Mouse (Mus musculus): Measurements from ENCODE around the gene Aaed1. TPM values are rescaled to one million over a fixed set of nuclear protein-coding genes. Genes with fewer than 3 reads are reported as not detected.
A peak's percentile ranks its signal among the peaks of the same experiment; 100 is the strongest.
"Not testable (repeated sequence)": the region's sequence is repeated elsewhere in the genome, so short reads cannot be mapped to it uniquely, and the experiment has no call there.

Aaed1 gene
- polyA plus RNA-seq, 1 experiment from 2014 or later: 21.4 TPM

DNA sequence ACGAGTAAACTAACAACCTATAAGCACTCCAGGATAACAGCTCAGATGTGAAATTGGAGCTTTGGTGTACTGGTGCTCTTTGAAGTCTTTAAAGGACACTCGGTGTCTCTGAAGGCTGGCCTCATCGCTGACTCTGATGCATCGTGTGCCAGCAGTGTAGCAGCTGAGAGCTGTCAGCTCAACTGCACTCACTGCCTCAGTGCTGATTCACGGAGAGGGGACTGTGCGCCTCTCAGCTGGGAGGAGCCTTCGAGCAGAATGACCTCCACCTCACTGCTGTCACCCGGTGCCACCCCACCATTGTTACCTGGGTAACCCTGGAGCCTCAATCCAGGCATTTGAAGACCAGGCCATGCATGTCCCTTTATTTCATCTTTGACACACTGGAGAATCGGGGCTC lies 45.4 kb downstream of the Aaed1 start:
- Histone ChIP-seq H3K4me1 (ENCODE audit: control insufficient read depth, insufficient read depth, low read length) (no peaks in the 10 kb centered on the region), H3K27me3 (ENCODE audit: control insufficient read depth, insufficient read depth, low read length) (no peaks in the 10 kb centered on the region), H3K4me3 (ENCODE audit: low read depth, low read length) (no peak overlapping the region), H3K4me2 (no peak overlapping the region), H3K9ac (ENCODE audit: low read length) (no peak overlapping the region), H3K27ac (ENCODE audit: low read depth, low read length) (no peak overlapping the region), H3K9me3 (ENCODE audit: control insufficient read depth, low read length) (no peaks in the 10 kb centered on the region), H3K36me3 (ENCODE audit: control insufficient read depth, insufficient read depth, low read length) (no peaks in the 10 kb centered on the region)
- 0 out of 2 replicates have a peak, but pooled peaks have one; percentile 46 for ATAC-seq (ENCODE audit: low FRiP score)
- 15% methylated on average over 9 of the region's 9 CpGs for WGBS
- DNase-seq (ENCODE audit: low spot score, missing footprints): peak; percentile 78

DNA sequence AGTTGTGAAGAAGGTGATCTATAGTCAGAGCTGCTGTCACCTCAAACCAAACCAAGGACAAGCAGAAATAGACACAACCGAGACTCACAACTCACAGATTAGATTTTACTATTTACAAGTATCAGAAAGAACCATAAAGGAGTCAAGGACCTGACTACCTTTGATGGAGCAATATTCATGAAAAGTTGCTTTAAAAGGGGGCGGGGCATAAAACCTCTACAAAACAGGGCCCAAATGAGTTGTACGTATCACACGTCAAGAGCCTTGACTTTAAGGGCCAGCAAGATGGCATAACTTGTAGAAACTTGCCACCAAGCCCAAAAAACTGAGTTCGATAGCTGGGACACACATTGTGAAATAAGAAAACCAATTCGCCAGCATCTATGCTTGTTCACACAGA lies 47.9 kb downstream of the Aaed1 start:
- no peak overlapping the region for H3K9ac ChIP-seq (ENCODE audit: low read length)
- DNase-seq (ENCODE audit: low spot score, missing footprints) (no peak), ATAC-seq (ENCODE audit: low FRiP score) (no peak)
- H3K36me3 ChIP-seq (ENCODE audit: control insufficient read depth, insufficient read depth, low read length): no peaks in the 10 kb centered on the region
- no peaks in the 10 kb centered on the region for H3K27me3 ChIP-seq (ENCODE audit: control insufficient read depth, insufficient read depth, low read length)
- H3K4me3 ChIP-seq (ENCODE audit: low read depth, low read length): no peak overlapping the region
- H3K4me2 ChIP-seq: no peak overlapping the region
- H3K4me1 ChIP-seq (ENCODE audit: control insufficient read depth, insufficient read depth, low read length): no peaks in the 10 kb centered on the region
- H3K9me3 ChIP-seq (ENCODE audit: control insufficient read depth, low read length): no peaks in the 10 kb centered on the region
- no peak overlapping the region for H3K27ac ChIP-seq (ENCODE audit: low read depth, low read length)
- WGBS: 95% methylated on average over 6 of the region's 6 CpGs

DNA sequence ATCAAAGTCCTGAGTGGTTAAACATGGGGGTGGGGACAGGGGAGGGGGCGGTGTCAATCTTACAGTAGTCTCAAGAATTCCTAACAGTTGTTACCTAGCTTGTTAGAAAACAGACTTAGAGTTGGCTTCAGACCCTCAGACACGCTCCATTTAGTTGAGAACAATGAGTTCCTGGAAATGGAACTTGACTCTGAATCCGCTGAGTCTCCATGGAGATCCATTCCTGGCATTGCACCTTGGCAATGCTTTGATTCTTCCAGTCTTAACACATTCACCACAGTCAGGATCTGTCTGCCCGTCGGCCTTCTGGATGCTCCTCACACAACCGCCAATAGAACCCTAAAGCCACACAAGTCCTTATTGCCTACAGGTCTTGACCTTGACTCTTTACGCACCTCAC lies 52.6 kb downstream of the Aaed1 start:
- 85% methylated on average over 7 of the region's 7 CpGs for WGBS
- Histone ChIP-seq H3K9me3 (ENCODE audit: control insufficient read depth, low read length) (no peaks in the 10 kb centered on the region), H3K36me3 (ENCODE audit: control insufficient read depth, insufficient read depth, low read length) (no peaks in the 10 kb centered on the region), H3K4me2 (no peak overlapping the region), H3K4me3 (ENCODE audit: low read depth, low read length) (no peak overlapping the region), H3K27ac (ENCODE audit: low read depth, low read length) (no peak overlapping the region), H3K27me3 (ENCODE audit: control insufficient read depth, insufficient read depth, low read length) (no peaks in the 10 kb centered on the region; the same call in 1 of the 2 replicates), H3K9ac (ENCODE audit: low read length) (no peak overlapping the region), H3K4me1 (ENCODE audit: control insufficient read depth, insufficient read depth, low read length) (no peaks in the 10 kb centered on the region)
- ATAC-seq (ENCODE audit: low FRiP score) (no peak), DNase-seq (ENCODE audit: low spot score, missing footprints) (no peak)

DNA sequence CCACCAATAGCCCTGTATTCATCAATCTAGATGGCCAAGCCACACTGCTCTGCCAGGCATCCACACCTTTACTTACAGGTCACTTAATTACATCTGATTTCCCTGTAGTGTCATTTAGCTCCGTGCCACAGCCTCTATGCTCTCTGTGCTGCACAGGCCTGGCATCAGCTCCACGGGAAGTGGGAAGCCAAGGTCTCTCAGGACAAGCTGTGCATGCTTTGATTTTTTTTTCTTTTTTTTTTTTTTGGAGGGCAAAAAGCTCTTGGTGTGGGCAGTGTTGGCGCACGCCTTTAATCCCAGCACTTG lies 54.0 kb downstream of the Aaed1 start:
- no peak overlapping the region for H3K4me2 ChIP-seq
- H3K9me3 ChIP-seq (ENCODE audit: control insufficient read depth, low read length): no peaks in the 10 kb centered on the region
- no peak overlapping the region for H3K27ac ChIP-seq (ENCODE audit: low read depth, low read length)
- ATAC-seq (ENCODE audit: low FRiP score) (no peak), DNase-seq (ENCODE audit: low spot score, missing footprints) (no peak)
- no peaks in the 10 kb centered on the region for H3K36me3 ChIP-seq (ENCODE audit: control insufficient read depth, insufficient read depth, low read length)
- no peak overlapping the region for H3K4me3 ChIP-seq (ENCODE audit: low read depth, low read length)
- 67% methylated on average over 4 of the region's 4 CpGs for WGBS
- no peaks in the 10 kb centered on the region; the same call in 1 of the 2 replicates for H3K27me3 ChIP-seq (ENCODE audit: control insufficient read depth, insufficient read depth, low read length)
- H3K4me1 ChIP-seq (ENCODE audit: control insufficient read depth, insufficient read depth, low read length): no peaks in the 10 kb centered on the region
- no peak overlapping the region for H3K9ac ChIP-seq (ENCODE audit: low read length)

DNA sequence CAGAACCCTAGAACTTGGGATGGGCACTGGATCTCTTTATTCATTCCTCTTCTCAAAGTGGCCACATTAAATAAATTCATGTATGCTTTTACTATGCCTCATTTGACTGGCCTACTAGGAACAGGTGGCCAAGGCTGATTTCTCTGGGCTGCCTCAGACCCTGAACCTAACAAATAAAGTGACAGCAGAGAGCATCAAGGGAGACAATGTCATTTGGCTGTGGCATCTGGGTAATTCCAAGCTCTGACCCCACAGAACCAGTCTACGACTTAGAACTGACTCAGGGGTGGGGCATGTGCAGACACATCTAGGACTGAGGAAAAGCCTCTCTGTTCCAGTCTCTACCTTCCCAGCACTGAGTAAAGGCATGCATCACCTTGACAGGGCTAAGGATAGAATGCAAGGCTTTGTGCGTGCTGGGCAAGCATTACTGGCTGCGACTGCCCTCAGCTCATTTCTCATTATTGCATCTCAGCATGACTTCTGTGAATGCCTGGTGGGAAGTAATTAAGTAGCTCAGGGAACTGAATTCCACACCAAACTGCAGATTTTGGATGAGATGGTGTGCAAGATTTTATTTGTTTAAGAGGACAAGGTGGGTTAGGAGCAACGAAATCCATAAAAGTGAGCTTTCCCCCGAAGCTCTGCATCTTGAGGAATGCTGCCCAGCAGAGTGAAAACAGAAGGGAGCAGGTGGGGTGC lies 54.5 kb downstream of the Aaed1 start:
- no peaks in the 10 kb centered on the region; the same call in 1 of the 2 replicates for H3K27me3 ChIP-seq (ENCODE audit: control insufficient read depth, insufficient read depth, low read length)
- no peak overlapping the region for H3K27ac ChIP-seq (ENCODE audit: low read depth, low read length)
- peak; percentile 68 for DNase-seq (ENCODE audit: low spot score, missing footprints)
- ATAC-seq (ENCODE audit: low FRiP score): no peak
- WGBS: 18% methylated on average over 5 of the region's 5 CpGs
- H3K9me3 ChIP-seq (ENCODE audit: control insufficient read depth, low read length): no peaks in the 10 kb centered on the region
- no peak overlapping the region for H3K4me3 ChIP-seq (ENCODE audit: low read depth, low read length)
- H3K9ac ChIP-seq (ENCODE audit: low read length): no peak overlapping the region
- H3K4me2 ChIP-seq: no peak overlapping the region
- no peaks in the 10 kb centered on the region for H3K4me1 ChIP-seq (ENCODE audit: control insufficient read depth, insufficient read depth, low read length)
- no peaks in the 10 kb centered on the region for H3K36me3 ChIP-seq (ENCODE audit: control insufficient read depth, insufficient read depth, low read length)

DNA sequence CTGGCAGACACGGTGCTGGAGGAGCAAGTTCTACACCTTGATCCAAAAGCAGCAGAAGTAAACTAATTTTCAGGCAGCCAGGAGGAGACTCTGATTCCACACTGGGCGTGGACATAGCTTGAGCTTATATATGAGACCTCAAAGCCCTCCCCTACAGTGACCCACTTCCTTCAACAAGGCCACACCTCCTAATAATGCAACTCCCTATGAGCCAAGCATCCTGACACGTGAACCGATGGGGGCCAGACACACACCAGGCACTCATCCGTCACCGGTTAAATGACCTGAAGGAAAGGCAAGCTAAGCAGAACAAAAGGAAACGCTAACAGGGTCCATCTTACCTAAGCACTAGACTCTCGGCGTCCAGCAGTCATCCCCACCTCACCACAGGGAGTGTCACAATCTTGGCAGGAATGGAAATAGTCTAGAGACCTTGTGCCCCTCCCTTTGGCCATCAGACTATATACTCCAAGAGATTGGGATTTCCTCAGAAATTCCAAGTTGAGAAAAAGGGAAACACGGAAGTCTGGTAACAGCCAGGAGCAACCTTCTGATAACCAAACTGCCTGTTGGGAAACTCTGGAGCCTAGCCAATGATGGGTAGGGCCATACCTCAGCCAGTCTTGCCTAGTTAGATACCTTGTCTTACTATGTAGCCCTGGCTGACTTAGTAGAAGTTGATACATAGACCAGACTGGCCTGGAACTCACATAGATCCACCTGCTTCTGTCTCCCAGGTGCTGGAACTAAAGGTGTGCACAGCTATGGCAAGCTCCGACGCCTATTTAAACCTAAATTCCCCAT lies 55.3 kb downstream of the Aaed1 start:
- 84% methylated on average over 12 of the region's 12 CpGs for WGBS
- no peaks in the 10 kb centered on the region for H3K9me3 ChIP-seq (ENCODE audit: control insufficient read depth, low read length)
- ATAC-seq (ENCODE audit: low FRiP score) (no peak), DNase-seq (ENCODE audit: low spot score, missing footprints) (peak; percentile 75)
- H3K4me3 ChIP-seq (ENCODE audit: low read depth, low read length): no peak overlapping the region
- no peaks in the 10 kb centered on the region; the same call in 1 of the 2 replicates for H3K27me3 ChIP-seq (ENCODE audit: control insufficient read depth, insufficient read depth, low read length)
- H3K4me2 ChIP-seq: no peak overlapping the region
- H3K4me1 ChIP-seq (ENCODE audit: control insufficient read depth, insufficient read depth, low read length): no peaks in the 10 kb centered on the region
- no peak overlapping the region for H3K9ac ChIP-seq (ENCODE audit: low read length)
- H3K36me3 ChIP-seq (ENCODE audit: control insufficient read depth, insufficient read depth, low read length): no peaks in the 10 kb centered on the region
- no peak overlapping the region for H3K27ac ChIP-seq (ENCODE audit: low read depth, low read length)

DNA sequence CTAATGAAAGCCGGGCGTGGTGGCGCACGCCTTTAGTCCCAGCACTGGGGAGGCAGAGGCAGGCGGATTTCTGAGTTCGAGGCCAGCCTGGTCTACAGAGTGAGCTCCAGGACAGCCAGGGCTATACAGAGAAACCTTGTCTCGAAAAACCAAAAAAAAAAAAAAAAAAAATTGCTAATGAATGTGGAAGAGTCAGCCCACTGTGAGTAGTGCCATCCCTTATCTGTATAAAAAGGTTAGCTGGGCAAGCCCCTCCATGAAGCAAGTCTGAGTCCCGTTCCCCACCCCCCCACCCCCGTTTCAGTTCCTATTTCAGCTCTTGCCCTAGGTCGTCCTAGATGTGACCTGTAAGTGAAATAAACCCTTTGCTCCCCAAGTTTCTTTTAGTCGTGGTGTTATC lies 58.3 kb downstream of the Aaed1 start:
- H3K4me3 ChIP-seq (ENCODE audit: low read depth, low read length); H3K36me3 ChIP-seq (ENCODE audit: control insufficient read depth, insufficient read depth, low read length); H3K4me1 ChIP-seq (ENCODE audit: control insufficient read depth, insufficient read depth, low read length); H3K4me2 ChIP-seq; ATAC-seq (ENCODE audit: low FRiP score); DNase-seq (ENCODE audit: low spot score, missing footprints); H3K9me3 ChIP-seq (ENCODE audit: control insufficient read depth, low read length); H3K27ac ChIP-seq (ENCODE audit: low read depth, low read length); H3K9ac ChIP-seq (ENCODE audit: low read length); H3K27me3 ChIP-seq (ENCODE audit: control insufficient read depth, insufficient read depth, low read length): not testable (repeated sequence)
- 91% methylated on average over 10 of the region's 11 CpGs for WGBS

DNA sequence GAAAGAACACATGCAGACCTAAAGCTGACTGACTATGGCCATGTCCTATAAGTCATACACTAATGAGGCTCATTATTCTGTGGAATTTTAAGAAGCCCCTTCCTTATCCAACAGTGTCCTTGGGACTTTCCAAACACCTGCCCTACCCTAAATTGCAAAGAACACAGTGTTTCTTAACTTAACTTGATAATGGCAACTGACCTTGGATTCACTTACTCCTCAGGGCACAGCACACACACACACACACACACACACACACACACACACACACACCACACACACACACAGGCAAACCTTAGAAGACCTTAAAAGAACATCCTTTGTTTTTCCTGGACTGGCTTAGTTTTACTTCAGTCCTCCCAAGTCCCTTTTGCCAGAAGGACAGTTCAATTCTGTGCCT lies 58.8 kb downstream of the Aaed1 start:
- no peak overlapping the region for H3K27ac ChIP-seq (ENCODE audit: low read depth, low read length)
- H3K4me1 ChIP-seq (ENCODE audit: control insufficient read depth, insufficient read depth, low read length): 0 out of 2 replicates have a peak, but pooled peaks cover 2% of the 10 kb centered on the region
- H3K36me3 ChIP-seq (ENCODE audit: control insufficient read depth, insufficient read depth, low read length): no peaks in the 10 kb centered on the region
- no peaks in the 10 kb centered on the region; the same call in 1 of the 2 replicates for H3K27me3 ChIP-seq (ENCODE audit: control insufficient read depth, insufficient read depth, low read length)
- no peak overlapping the region for H3K4me3 ChIP-seq (ENCODE audit: low read depth, low read length)
- H3K9me3 ChIP-seq (ENCODE audit: control insufficient read depth, low read length): no peaks in the 10 kb centered on the region
- DNase-seq (ENCODE audit: low spot score, missing footprints): no peak
- no peak overlapping the region for H3K4me2 ChIP-seq
- no peak overlapping the region for H3K9ac ChIP-seq (ENCODE audit: low read length)
- ATAC-seq (ENCODE audit: low FRiP score): no peak

DNA sequence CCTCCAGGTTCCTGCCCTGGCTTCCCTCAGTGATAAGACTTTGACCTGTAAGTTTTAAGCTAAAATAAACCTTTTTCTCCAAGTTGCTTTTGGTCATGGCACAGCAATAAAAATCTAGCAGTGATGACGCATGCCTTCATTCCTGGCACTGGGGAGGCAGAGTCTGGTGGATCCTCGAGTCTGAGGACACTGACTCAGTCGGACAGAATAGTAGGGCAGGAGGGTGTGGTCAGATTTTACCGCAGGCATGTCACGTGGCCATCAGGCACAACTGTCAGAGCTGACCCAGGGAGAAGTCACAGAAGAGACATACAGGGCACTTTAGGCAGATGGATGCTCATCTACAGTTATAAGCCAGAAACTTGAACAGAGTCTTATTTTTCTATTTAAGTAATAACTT lies 60.4 kb downstream of the Aaed1 start:
- ATAC-seq (ENCODE audit: low FRiP score) (no peak), DNase-seq (ENCODE audit: low spot score, missing footprints) (peak; percentile 33)
- H3K36me3 ChIP-seq (ENCODE audit: control insufficient read depth, insufficient read depth, low read length): no peaks in the 10 kb centered on the region
- no peak overlapping the region for H3K27ac ChIP-seq (ENCODE audit: low read depth, low read length)
- H3K4me2 ChIP-seq: no peak overlapping the region
- H3K4me1 ChIP-seq (ENCODE audit: control insufficient read depth, insufficient read depth, low read length): peaks cover 6% of the 10 kb centered on the region; the same call in 1 of the 2 replicates
- no peak overlapping the region for H3K9ac ChIP-seq (ENCODE audit: low read length)
- no peaks in the 10 kb centered on the region for H3K9me3 ChIP-seq (ENCODE audit: control insufficient read depth, low read length)
- WGBS: 75% methylated on average over 5 of the region's 5 CpGs
- no peaks in the 10 kb centered on the region; the same call in 1 of the 2 replicates for H3K27me3 ChIP-seq (ENCODE audit: control insufficient read depth, insufficient read depth, low read length)
- no peak overlapping the region for H3K4me3 ChIP-seq (ENCODE audit: low read depth, low read length)

Measured in midbrain, embryonic 11.5 days (tissue).